Mouse (Mus musculus): ENCODE results near the gene Hist2h3b. TPM values are rescaled to one million over a fixed set of nuclear protein-coding genes. Genes with fewer than 3 reads are reported as not detected.
A peak's percentile ranks its signal among the peaks of the same experiment; 100 is the strongest.

Gene Hist2h3b
- total and polyA plus RNA-seq, 3 experiments, result 12.1 to 1,421 (median 39.4) TPM

GRCm38 (mm10) chr3:96264404-96264949 is 4.0 kb upstream of the Hist2h3b start:
- DNase-seq (ENCODE audit: extremely low read depth), result peak; percentile 37
- in situ Hi-C loops (cut with MboI; ENCODE audit: low pct_ligation_motif_present, low pct_unique_long_range_greater_than_20kb, low sequenced_read_pairs) (no loop called here), dilution Hi-C loops (cut with MboI; ENCODE audit: extremely low pct_ligation_motif_present, extremely low pct_unique_long_range_greater_than_20kb, low sequenced_read_pairs) (no loop called here)
- H3K4me2 ChIP-seq (ENCODE audit: insufficient read depth, low read depth, poor library complexity, severe bottlenecking), result peak overlapping the region; percentile 96
- TF ChIP-seq SMC3 (IDR thresholded peaks at IDR 0.05; ENCODE audit: low read depth, low read length) (no peak), JUN (IDR thresholded peaks at IDR 0.05; ENCODE audit: insufficient read depth, low read depth, low read length) (no peak), PAX5 (IDR thresholded peaks at IDR 0.05; ENCODE audit: low read length) (no peak), KAT2A (IDR thresholded peaks at IDR 0.05; ENCODE audit: insufficient replicate concordance, low read length) (no peak), CHD2 (IDR thresholded peaks at IDR 0.05; ENCODE audit: low read length) (no peak), RCOR1 (conservative IDR thresholded peaks at IDR 0.05; ENCODE audit: low read depth, low read length) (no peak), MAZ (IDR thresholded peaks at IDR 0.05; ENCODE audit: low read depth, low read length) (no peak), ELF1 (IDR thresholded peaks at IDR 0.05; ENCODE audit: low read depth, low read length) (no peak), MEF2A (IDR thresholded peaks at IDR 0.05; ENCODE audit: borderline replicate concordance, low read depth, low read length) (no peak), BHLHE40 (IDR thresholded peaks at IDR 0.05; ENCODE audit: low read depth, low read length) (no peak), MXI1 (IDR thresholded peaks at IDR 0.05; ENCODE audit: low read depth, low read length) (peak; percentile 91), ETS1 (conservative IDR thresholded peaks at IDR 0.05; ENCODE audit: low read depth, low read length) (no peak), ZKSCAN1 (IDR thresholded peaks at IDR 0.05; ENCODE audit: borderline replicate concordance, low read depth, low read length) (no peak), NELFE (IDR thresholded peaks at IDR 0.05; ENCODE audit: low read depth, low read length) (peak; percentile 6; the same call in 1 of the 2 replicates), TBP (conservative IDR thresholded peaks at IDR 0.05; ENCODE audit: low read depth, low read length) (no peak), CTCF (conservative IDR thresholded peaks at IDR 0.05 in 1 of 2, IDR thresholded peaks at IDR 0.05 in 1 of 2; ENCODE audit: low read depth in 2 of 2, low read length in 2 of 2) (no peak), JUND (conservative IDR thresholded peaks at IDR 0.05; ENCODE audit: low read depth, low read length) (no peak), MYC (IDR thresholded peaks at IDR 0.05; ENCODE audit: low read depth, low read length) (peak; percentile 17; the same call in 1 of the 2 replicates), CHD1 (IDR thresholded peaks at IDR 0.05; ENCODE audit: low read depth, low read length) (no peak), ZNF384 (IDR thresholded peaks at IDR 0.05; ENCODE audit: low read depth, low read length) (no peak), MAX (IDR thresholded peaks at IDR 0.05; ENCODE audit: low read length) (peak; percentile 66; the same call in 1 of the 2 replicates), ZC3H11A (IDR thresholded peaks at IDR 0.05; ENCODE audit: low read depth, low read length) (no peak), TCF12 (IDR thresholded peaks at IDR 0.05; ENCODE audit: low read depth, low read length) (no peak; the same call in 1 of the 2 replicates), SIN3A (IDR thresholded peaks at IDR 0.05; ENCODE audit: low read length) (0 out of 2 replicates have a peak, but pooled peaks have one; percentile 17)
- no peaks in the 10 kb centered on the region for H3K27me3 ChIP-seq (replicated peaks)
- peaks cover 0 to 48% of the 10 kb centered on the region in 2 experiments; a peak in 3 of 4 replicates for H3K4me1 ChIP-seq (ENCODE audit: control insufficient read depth in 1 of 2, insufficient read depth in 2 of 2)
- H3K27ac ChIP-seq (ENCODE audit: insufficient read depth, low read depth), result peak overlapping the region; percentile 90
- peak overlapping the region; percentile 85 for H3K9ac ChIP-seq (ENCODE audit: insufficient read depth, low read depth)
- H3K79me2 ChIP-seq (replicated peaks; ENCODE audit: control insufficient read depth, extremely low read depth, insufficient read depth, poor library complexity, severe bottlenecking), result 0 out of 2 replicates have a peak, but pooled peaks cover 10% of the 10 kb centered on the region
- no peaks in the 10 kb centered on the region for H3K9me3 ChIP-seq (replicated peaks; ENCODE audit: low read length)
- H3K36me3 ChIP-seq (replicated peaks in 1 of 2; ENCODE audit: control insufficient read depth in 1 of 2, insufficient read depth in 1 of 2, low read length in 1 of 2), result no peaks in the 10 kb centered on the region
- H3K4me3 ChIP-seq (replicated peaks in 1 of 3; ENCODE audit: low read depth in 2 of 3, low read length in 2 of 3, poor library complexity in 1 of 3), result peak overlapping the region; percentile 62 to 64 (median 63)

Measured in CH12.LX (cell line).